Mouse (Mus musculus) lung, postnatal 0 days (tissue): ENCODE measurements around the gene Creb3.

Source experiments
- CTCF ChIP-seq: IDR thresholded peaks from 2 replicates; pipeline ENCODE4 v1.5.1; 2016; ENCODE audit warnings: antibody characterized with exemption, mild to moderate bottlenecking
- EP300 ChIP-seq: IDR thresholded peaks from 2 replicates; pipeline ENCODE4 v1.6.1; 2016; ENCODE audit warnings: antibody characterized with exemption, mild to moderate bottlenecking, control low read depth

DNA sequence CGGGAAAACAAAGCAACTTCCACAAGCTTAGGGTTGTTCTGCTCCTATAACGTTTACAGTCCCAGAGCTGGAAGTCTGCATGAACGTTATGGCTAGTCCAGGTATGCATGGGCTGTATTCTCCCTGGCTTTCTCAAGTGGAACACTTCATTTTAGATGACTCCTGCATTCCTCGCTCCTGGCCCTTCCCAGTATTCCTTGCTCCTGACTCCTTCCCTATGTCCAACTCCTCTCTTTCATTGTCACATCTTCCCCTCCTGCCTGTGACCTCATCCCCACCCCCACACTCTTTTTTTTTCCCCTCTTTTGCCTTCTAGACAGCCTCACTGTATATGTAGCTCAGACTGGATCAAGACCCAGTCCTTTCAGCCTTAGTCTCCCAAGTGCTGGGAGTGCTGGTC, 48.3 kb upstream of the Creb3 start:
- TF ChIP-seq EP300 (no peak), CTCF (no peak)
